ENCODE assay signal across 27 mouse cellular contexts in genomic region chr19:40518706-40519105, GRCm38 (mm10).
"Had no signal": no experiment of that assay in that cellular context is flagged by ENCODE, and none has a peak within 500 bp of the region (broad histone marks: within the 10 kb centered on the region; RNA-seq: fewer than 3 reads in every experiment).

No protein-coding gene starts in this region.

- H3K27me3 ChIP-seq: heart, embryonic 13.5 days; heart, embryonic 15.5 days; hindbrain, embryonic 12.5 days; intestine, embryonic 15.5 days; limb, embryonic 12.5 days; liver, embryonic 13.5 days; liver, embryonic 15.5 days had no signal

- H3K9me3 ChIP-seq: heart, embryonic 13.5 days; heart, embryonic 15.5 days; hindbrain, embryonic 10.5 days; hindbrain, embryonic 12.5 days; intestine, embryonic 15.5 days; limb, embryonic 10.5 days; limb, embryonic 12.5 days; liver, embryonic 13.5 days; liver, embryonic 15.5 days had no signal

- H3K4me1 ChIP-seq: hindbrain, embryonic 12.5 days; intestine, embryonic 15.5 days; limb, embryonic 10.5 days; limb, embryonic 12.5 days had no signal

- H3K4me3 ChIP-seq: heart, embryonic 13.5 days; heart, embryonic 15.5 days; hindbrain, embryonic 10.5 days; hindbrain, embryonic 12.5 days; intestine, embryonic 15.5 days; layer of hippocampus, adult 2 months; left cerebral cortex, adult 2 months; limb, embryonic 10.5 days; limb, embryonic 12.5 days; liver, embryonic 13.5 days; liver, embryonic 15.5 days had no signal

- H3K4me2 ChIP-seq: heart, embryonic 11.5 days; heart, embryonic 13.5 days; heart, embryonic 15.5 days; hindbrain, embryonic 12.5 days; hindbrain, embryonic 14.5 days; intestine, embryonic 15.5 days; limb, embryonic 12.5 days; liver, embryonic 11.5 days; liver, embryonic 13.5 days; liver, embryonic 15.5 days had no signal

- H3K27ac ChIP-seq: heart, embryonic 13.5 days; heart, embryonic 15.5 days; hindbrain, embryonic 10.5 days; hindbrain, embryonic 12.5 days; hindbrain, embryonic 14.5 days; intestine, embryonic 15.5 days; layer of hippocampus, adult 2 months; left cerebral cortex, adult 2 months; limb, embryonic 10.5 days; limb, embryonic 12.5 days; liver, embryonic 13.5 days; liver, embryonic 15.5 days had no signal

- DNase-seq: gastrocnemius, postnatal 14 days; gastrocnemius, postnatal 36 days; heart, adult 11 months; heart, postnatal 14 days; heart, postnatal 36 days; kidney, adult 18-20 months; kidney, adult 8-10 months; kidney, postnatal 25 days; liver; liver, embryonic 13.5 days; liver, postnatal 0 days had no signal

- ATAC-seq: hindbrain, embryonic 16.5 days; inflammation-experienced regulatory T-cells, adult 6 months; intestine, embryonic 15.5 days; intestine, postnatal 0 days; liver, postnatal 0 days had no signal

- H3K9ac ChIP-seq: heart, embryonic 15.5 days; hindbrain, embryonic 12.5 days; hindbrain, embryonic 14.5 days; intestine, embryonic 15.5 days; limb, embryonic 12.5 days; liver, embryonic 13.5 days; liver, embryonic 15.5 days; liver, postnatal 0 days had no signal

- H3K36me3 ChIP-seq: heart, embryonic 13.5 days; heart, embryonic 15.5 days; hindbrain, embryonic 10.5 days; hindbrain, embryonic 12.5 days; intestine, embryonic 15.5 days; limb, embryonic 10.5 days; limb, embryonic 12.5 days; liver, embryonic 13.5 days; liver, embryonic 15.5 days had no signal
